Mouse (Mus musculus): ENCODE measurements around the gene Dxo.

Dxo gene

DNA sequence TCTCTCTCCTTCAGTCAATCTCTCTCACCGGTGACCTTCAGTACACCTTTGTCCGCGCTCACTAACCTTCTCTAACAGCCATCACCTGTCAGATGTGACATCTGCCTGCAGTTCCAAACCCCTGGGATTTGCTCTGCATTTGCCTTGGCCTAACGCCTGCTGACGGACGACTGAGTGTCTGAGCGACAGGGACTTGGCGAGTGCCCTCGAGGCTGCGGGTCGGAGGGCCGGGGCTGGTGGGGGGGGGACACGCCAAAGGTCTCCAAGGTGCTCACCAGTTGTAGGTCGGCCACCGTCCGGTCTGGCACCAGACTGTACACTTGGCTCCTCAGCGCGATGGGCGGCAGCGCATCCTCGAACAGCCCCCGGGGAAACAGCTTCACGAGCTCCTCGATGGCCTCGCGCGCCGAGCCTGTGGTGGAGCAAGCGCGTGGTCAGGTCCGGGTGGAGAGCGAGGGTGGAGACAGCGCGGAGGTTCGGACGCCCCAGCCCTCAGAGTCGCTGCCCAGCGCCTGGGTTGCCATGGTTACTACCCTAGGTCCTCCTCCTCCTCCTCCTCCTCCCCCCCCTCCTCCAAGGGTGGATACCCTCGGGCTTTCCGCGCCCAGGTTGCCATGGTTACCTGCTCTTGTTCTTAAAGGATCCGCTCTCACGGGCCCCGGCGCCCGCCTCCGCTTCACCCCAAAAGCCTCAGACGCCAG lies 514 bp upstream of the Dxo start:
- no peak for DNase-seq

DNA sequence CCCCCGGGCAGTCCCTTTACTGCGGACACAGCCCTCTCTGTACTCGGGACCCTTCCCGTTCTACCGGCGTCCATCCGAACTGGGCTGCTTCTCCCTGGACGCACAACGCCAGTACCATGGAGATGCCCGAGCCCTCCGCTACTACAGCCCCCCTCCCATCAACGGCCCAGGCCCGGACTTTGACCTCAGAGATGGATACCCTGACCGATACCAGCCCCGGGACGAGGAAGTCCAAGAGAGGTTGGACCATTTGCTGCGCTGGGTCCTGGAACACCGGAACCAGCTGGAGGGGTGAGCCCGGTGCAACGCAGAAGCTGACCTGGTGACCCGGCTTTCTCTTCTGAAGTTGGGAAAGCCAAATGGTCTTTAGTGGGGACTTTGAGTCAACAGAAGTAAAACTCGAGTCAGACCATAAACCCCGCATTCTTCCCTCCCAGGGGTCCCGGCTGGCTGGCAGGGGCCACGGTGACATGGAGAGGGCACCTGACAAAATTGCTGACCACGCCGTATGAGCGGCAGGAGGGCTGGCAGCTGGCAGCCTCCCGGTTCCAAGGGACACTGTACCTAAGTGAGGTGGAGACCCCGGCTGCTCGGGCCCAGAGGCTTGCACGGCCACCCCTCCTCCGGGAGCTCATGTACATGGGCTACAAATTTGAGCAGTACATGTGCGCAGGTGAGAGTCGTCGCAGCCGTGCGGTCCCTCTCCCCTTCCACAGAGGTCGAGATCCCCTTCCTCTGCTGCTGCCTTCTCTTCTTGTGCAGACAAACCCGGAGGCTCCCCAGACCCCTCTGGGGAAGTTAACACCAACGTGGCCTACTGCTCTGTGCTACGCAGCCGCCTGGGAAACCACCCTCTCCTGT lies 875 bp downstream of the Dxo start:
- peak; percentile 31 for DNase-seq

DNA sequence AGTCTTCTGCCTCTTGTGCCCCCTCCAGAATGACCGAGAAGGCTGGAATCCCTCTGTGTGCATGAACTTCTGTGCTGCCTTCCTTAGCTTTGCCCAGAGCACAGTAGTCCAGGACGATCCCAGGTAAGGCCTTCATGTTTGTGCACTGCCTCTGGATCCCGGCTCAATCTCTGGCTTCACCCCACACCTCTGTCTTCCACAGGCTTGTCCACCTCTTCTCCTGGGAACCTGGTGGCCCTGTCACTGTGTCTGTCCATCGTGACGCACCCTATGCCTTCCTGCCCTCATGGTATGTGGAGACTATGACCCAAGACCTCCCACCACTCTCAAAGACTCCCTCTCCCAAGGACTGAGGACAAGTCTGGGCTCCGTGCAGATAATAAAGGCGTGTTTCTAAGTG lies 2.0 kb downstream of the Dxo start:
- no peak for DNase-seq

DNA sequence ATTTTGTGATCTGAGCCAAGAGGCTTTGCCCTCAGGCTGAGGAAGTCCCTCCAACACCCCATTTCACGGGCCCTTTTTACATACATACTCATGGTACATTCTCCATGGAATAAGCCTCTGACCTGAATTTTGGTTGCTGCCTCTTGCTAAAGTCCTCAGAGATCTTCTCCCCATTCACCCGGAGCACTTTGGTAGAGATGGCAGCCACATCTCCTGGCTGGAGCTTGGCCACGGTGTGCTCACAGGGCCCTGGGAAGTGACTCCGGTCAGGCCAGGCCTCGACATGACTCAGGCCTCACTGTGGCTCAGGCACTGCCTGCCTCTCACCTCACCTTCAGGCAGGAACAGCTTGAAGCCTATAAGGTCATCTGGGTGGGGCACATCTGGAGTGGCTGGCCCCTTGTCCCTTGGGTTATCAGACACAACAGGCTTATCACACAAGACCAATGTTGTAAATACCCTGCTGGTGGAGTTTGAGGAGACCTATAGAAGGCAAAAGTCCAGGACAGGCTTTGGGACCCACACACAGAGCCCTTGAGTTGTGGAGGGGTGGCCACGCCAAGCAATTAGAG lies 4.0 kb downstream of the Dxo start:
- DNase-seq: no peak

DNA sequence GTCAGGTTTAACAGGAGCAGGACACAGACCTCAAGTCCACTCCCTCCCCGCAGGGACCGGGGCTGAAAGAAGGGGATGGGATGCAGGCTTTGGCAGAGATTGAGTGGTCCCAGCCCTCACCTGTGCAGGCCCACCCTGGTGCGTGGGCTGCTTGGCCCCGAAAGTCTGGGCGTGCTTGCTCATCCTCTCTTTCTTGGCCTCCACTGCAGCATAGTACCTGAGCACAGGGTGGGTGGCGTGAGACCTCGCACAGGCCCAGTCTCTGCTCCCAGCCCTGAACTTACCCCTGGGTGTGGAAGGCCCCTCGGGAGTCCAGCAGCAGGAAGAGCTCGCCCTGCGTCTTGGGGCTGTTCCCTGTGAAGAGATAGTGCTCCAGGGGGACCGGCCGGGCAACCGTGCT lies 8.1 kb downstream of the Dxo start:
- DNase-seq: no peak

DNA sequence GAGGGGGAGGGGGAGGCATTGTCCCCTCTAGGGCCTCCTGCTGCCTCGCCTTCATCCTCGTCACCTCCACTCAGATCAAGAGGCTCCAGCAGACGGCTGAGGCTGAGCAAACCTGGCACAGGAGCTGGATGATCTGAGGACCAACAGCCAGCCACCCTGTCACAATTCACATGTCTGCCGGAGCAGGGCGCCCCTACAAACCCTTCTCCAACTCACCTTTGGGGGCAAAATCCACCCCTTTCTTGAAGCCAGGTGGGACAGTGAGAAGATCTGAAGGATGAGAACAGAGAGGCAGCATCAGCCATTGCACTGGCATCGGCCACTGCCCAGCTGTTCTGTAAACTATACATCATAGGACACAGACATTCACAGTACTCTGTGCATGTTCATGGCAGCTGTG lies 10.4 kb downstream of the Dxo start:
- no peak for DNase-seq

DNA sequence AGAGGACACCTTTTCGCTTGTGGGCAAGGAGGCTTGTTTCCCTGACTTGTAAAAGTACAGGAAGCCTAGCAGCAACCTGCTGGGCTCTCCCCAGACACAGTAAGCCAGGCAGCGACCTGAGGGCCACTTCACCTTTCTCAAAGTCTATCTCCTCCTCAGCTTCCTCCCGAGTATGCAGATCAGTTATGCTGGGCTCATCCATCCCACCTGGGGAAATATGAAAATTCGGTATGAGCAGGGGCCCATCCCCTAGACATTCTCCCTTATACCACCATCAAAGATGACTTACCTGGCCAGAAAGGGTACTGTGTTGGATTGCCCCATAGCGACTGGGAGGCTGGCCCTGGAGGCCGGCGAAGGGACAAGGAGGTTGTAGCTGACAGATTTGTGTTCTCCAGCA lies 10.8 kb downstream of the Dxo start:
- no peak for DNase-seq

DNA sequence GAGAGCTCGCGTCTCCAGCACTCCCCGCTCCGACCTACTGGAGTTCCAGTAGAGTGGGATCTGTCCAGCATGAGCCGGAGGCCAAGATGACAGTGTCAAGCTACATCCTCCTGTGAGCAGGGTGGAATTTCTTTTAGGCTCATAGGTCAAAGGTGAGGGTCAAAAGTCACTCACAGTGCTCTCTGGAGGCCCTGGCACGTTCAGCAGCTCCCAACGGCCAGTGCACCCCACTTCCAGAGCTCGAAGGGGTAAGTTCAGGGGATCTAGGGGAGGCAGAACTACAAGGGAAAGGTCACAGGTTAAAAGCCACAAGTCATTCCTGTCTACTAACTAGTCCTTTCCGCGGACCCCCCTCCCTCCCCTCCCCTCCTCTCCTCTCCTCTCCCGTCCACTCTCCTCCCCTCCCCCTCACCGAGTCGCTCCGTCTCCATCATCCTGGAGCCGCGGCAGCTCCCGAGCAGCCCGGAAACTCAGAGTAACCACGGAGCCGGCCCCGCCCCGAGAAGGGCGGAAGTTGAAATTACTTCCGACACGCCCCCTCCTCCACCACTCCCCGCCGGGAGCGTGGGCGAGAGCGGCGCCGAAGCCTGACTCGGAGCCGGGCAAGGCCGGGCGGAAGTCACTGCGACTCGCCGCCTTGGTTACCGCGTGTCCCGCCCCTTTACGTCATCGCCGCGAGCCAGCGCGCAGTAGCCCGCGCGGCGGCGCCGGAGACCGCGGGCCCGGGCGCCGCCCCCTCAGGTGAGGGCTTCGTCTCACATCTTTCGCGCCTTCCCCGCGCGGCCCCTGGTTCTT lies 13.1 kb downstream of the Dxo start, which contains the start of the genes Skiv2l and Nelfe:
Gene Skiv2l, minus strand, starts transcription at position 489 of the 795 bp plus-strand sequence.
Gene Nelfe, plus strand, starts transcription at position 670 of the 795 bp plus-strand sequence.
- DNase-seq: peak; percentile 99

DNA sequence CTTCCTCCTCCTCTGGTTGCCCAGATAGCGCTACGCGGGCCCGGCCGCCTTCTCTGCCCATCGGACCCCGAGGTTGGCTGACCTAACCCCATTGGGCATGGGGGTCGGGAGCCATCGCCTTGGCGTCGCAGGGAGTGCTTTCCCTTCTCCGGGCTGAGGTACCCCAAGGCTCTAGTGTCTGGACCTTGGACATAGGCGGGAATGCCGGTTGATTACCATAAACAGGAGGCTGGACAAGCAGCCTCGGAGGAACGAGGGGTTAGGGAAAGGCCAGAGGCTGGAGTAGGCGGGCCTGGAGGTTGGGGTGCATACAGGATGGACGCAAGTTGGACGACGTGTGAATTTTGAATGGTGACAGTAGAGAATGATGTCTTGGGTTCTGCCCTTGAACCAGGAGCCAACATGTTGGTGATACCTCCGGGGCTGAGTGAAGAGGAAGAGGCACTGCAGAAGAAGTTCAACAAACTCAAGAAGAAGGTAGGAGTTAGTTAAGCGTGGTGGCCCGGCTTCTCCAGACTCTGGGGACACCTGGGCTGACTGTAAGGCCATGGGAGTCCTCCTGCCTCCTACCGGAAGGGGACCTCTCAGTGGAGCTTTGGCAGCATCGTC lies 13.8 kb downstream of the Dxo start:
- DNase-seq: peak; percentile 20

DNA sequence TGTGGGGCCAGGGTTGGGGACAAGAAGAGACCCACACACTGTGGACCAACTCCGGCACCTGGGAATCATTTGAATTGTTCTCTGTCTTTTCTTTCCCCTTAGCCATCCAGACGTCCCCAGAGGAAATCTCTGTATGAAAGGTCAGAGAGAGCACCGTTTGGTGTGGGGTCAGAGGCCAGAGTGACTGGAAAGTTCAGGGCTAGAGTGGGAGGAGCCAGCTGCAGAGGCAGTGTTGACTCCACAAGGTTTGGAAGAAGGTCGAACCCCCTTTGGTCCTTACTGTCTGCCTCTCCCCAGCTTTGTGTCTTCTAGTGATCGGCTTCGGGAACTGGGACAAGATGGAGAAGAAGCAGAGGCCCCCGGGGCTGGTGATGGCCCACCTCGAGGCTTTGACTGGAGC lies 16.7 kb downstream of the Dxo start:
- DNase-seq: no peak

DNA sequence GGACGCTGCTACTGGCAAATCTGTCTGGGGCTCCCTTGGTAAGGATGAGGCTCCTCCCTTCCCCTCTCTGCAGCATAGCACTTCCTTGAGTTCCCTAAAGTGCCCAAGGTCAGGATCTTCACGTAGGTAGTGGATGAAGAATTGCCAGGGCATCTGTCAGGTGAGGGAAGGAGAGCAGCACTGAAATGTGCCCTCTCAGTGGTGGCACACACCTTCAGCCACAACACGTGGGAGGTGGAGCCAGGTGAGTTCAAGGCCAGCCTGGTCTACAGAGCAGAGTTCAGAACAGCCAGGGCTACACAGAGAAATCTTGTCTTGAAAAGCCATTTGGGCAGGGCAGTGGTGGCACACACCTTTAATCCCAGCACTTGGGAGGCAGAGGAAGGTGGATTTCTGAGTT lies 17.9 kb downstream of the Dxo start:
- DNase-seq: no peak

DNA sequence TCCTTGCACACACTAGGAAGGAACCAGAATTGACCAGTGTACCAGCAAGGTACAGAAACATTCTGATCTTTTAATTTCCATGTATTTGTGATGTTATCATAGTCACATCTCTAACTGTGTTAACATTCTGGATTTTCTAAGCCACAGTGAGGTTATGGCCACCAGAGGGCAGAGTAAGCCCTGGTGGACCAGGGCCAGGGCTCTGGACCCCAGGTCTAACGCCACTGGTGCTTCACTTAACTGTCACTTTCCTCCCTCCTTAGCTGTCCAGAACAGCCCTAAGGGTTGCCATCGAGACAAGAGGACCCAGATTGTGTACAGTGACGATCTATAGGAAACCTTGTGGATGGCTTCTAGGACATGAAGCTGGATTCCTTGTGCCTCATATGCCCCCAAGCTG lies 19.0 kb downstream of the Dxo start:
- DNase-seq: peak; percentile 53

DNA sequence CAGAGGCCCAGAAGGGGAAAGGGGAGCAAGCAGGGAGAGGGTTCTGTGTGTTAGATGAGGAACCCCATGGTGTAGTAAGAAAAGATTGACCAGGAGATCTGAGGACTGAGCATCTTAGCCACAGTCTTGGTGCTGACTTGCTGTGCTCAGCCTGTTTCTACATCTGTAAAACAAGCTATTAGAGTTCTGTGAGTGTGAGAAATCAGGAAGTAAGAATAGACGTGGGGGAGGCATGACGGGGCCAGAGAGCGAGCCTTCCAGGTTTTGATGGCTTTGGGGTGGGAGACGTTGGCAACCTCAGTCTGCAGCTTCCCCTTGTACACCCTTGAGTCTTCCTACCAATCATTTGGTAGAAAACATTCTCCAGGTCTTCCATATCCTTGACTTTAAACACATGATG lies 21.9 kb downstream of the Dxo start:
- DNase-seq: no peak

DNA sequence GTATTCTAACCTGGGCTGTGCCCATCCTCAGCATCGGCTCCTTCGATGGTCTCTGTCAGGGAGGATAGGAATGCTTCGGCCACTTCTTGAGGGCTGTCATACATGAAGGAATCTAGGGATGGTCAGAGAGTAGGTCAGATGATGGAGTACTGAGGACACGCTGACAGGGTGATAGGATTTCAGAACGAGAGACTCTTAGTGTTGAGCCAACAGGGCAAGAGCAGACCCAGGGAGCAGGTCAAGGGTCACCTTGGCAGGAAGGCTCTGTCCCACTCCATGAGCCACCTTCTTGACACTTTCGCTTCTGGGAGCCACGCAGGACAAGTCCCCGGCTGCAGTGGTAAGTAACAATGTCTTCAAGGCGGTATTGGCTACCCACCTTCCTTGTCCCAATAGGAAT lies 23.7 kb downstream of the Dxo start:
- DNase-seq: no peak

DNA sequence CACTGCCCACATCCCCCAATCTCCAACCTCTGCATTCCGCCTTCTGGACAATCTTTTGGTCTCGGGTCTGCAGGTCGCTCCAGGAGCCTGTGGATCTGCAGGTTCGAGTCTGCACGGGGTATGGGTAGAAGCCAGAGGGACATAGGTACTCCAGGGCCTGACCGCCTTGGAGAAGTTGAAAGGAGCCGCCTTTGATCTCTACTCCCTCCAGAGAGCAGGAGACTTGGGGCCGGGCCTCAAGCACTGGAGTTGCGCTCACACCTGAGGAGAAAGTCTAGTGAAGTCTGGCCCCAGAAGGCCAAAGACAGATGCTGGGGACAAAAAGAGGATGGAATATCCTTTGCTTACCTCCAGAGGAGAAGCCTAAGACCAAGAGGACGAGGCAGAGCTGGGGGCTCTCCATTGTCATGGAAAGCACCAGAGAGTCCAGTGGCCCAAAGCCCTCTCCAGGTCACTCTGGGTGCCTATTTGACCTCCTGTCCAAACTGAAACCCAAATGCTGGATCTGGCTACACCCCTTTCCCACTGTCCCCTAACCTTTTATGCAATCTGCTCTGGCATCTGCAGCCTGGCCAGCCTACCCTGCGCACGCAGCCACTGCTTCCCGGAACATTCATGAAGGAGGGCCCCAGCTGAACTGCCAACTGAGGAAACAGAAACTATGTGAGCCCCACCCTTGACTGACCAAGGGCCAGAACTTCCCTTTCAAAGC lies 25.0 kb downstream of the Dxo start:
- no peak for DNase-seq

DNA sequence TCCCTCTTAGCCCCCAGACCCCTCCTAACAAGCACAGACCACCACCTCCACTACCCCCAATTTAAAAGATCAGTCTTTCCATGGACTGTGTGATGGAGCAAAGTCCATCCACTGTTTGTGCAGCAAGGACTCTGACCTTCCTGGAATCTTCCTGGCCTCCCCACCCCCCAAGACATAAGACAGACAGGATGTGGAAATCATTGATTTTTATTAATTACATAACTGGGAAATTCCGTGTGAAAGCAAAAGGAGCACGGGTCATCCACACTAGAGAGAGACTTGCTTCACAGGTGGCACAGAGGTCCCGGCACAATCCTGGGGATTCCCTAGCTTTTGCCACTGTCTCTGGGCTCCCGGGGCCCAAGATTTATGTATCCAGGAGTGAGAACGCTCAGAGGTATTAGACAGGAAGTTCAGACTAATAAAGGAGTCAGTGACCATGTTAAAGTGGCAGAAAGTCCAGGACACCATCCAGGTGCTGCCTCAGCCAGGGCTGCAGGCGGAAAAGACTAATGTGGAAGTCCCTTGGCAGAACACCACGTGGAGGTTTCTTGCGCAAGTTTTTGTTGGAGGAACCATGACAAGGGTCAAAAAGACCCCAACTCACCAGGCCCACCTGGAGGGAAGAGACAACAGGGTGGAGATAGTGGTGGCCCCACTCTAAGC lies 25.7 kb downstream of the Dxo start, which contains the start of gene Cfb:
Gene Cfb, minus strand, starts transcription at position 103 of the 666 bp plus-strand sequence.
- DNase-seq: no peak

DNA sequence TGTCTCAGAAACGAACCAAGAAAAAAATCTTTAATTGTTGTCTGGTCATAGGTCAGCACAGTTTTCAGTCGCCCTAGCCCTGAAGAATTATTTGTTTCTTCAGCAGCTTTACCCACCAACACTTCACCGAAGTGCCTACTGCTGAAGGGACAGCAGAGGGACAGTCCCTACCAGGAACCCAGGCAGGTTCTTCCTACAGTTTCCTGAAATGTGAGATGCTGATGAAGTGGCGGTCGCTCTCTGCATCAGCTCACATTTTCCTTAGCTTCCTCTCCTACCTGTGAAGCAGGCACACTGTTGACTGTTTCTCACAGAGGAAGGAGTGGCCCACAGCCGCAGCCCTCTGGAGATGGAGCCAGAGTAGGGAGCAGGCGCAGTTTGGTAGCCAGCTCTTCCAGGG lies 29.2 kb downstream of the Dxo start:
- DNase-seq: no peak

DNA sequence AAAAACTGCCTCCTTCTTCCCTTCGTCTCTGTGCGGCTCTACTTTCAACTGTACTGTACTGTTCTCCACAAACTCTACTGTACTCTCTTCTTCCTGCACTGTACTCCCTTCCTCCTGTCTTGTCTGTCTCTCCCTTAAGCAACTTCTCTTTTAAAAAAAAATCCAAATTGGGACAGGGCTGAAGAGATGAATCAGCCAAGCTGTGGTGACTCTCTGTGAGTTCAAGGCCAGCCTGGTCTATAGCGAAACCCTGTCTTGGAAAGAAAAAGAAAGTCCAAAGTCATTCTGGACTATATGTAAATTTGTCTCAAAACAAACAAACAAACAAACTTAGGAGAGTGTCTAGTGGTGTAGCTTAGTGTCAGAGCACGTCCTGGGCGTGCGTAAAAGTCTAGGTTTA lies 37.5 kb downstream of the Dxo start:
- DNase-seq: no peak

DNA sequence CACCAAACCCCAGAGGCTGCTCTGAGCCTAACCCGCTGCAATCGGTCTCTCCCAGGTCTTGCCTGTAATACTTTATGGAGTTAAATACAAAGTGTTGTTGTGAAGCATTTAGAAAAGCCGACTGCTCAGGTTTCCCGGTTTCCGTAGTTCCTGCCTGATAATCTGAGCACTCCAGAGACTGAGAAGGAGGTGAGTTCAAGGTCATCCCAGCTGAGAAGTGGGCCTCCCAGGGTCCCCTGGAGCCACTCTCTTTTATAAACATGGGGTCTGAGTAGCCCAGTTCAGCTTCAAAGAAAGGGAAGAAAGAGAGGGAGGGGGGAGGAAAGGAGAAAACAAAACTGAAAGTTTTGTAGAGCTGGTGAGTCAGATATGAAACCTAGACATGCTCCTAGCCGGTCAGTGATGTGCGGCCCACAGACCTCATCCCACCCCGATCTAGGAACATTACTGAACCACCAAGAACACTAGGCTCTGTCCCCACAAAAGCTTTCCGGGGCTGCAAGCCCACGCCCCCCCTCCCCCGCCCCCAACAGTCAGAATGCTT lies 42.6 kb downstream of the Dxo start, which contains the start of gene Zbtb12:
Gene Zbtb12, plus strand, starts transcription at position 148 of the 544 bp plus-strand sequence.
- DNase-seq: no peak

DNA sequence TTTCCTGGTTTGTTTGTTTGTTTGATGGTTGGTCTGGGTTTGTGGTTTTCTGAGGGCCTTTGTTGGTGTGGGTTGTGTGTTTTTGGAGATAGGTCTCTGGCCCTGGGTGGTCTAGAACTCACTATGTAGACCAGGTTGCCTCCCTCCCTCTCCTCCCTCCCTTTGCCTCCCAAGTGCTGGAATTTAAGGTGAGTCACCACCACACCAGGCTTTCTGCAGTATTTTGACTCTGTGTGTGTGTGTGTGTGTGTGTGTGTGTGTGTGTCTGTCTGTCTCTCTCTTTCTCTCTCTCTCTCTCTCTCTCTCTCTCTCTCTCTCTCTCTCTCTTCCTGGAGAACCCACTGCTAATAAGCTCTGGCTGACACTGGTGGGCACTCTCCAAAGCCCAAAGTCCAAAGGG lies 44.3 kb downstream of the Dxo start:
- no peak for DNase-seq

All from thymus, postnatal 14 days (tissue).